Mouse (Mus musculus): ENCODE measurements around the gene 1110002E22Rik. TPM values are rescaled to one million over a fixed set of nuclear protein-coding genes. Genes with fewer than 3 reads are reported as not detected.
A peak's percentile ranks its signal among the peaks of the same experiment; 100 is the strongest.

1110002E22Rik gene
- total and polyA plus RNA-seq, 2 experiments: under 0.01 TPM; not detected in 1

- H3K4me3 ChIP-seq (ENCODE audit: insufficient read depth, low read depth, low read length): no peak overlapping the region
- peaks cover 5% of the 10 kb centered on the region; the same call in 1 of the 2 replicates for H3K36me3 ChIP-seq (ENCODE audit: control insufficient read depth, insufficient read depth, low read length)
- H3K9ac ChIP-seq (ENCODE audit: low read depth, low read length): no peak overlapping the region
- TF ChIP-seq CTCF (IDR thresholded peaks at IDR 0.05; ENCODE audit: low read depth, low read length) (no peak), POLR2A (IDR thresholded peaks at IDR 0.05; ENCODE audit: extremely low read depth, insufficient read depth, low read length) (no peak)
- no peak for DNase-seq (ENCODE audit: extremely low read depth, low read depth, low spot score)
- WGBS: 97% methylated on average over 1 of the region's 1 CpGs
- no peaks in the 10 kb centered on the region for H3K79me2 ChIP-seq (ENCODE audit: control insufficient read depth, insufficient read depth, low read length)
- H3K27ac ChIP-seq (replicated peaks; ENCODE audit: insufficient read depth, low read depth, low read length): no peak overlapping the region
- no peaks in the 10 kb centered on the region for H3K27me3 ChIP-seq (ENCODE audit: control insufficient read depth, insufficient read depth, low read length)
- no peaks in the 10 kb centered on the region for H3K4me1 ChIP-seq (ENCODE audit: control insufficient read depth, insufficient read depth, low read length)
Measured at GRCm38 (mm10) chr3:138083073-138083637, 18.3 kb downstream of the 1110002E22Rik start.

- WGBS: 87% methylated on average over 4 of the region's 4 CpGs
Measured at GRCm38 (mm10) chr3:138083896-138084295, 19.0 kb downstream of the 1110002E22Rik start.

GRCm38 (mm10) chr3:138095301-138095700 lies 30.4 kb downstream of the 1110002E22Rik start:
- no peak overlapping the region for H3K27ac ChIP-seq (replicated peaks; ENCODE audit: insufficient read depth, low read depth, low read length)
- WGBS: 61% methylated on average over 3 of the region's 3 CpGs
- no peak overlapping the region for H3K9ac ChIP-seq (ENCODE audit: low read depth, low read length)
- H3K27me3 ChIP-seq (ENCODE audit: control insufficient read depth, insufficient read depth, low read length): no peaks in the 10 kb centered on the region
- DNase-seq (ENCODE audit: extremely low read depth, low read depth, low spot score): no peak
- no peak overlapping the region for H3K4me3 ChIP-seq (ENCODE audit: insufficient read depth, low read depth, low read length)
- H3K36me3 ChIP-seq (ENCODE audit: control insufficient read depth, insufficient read depth, low read length): peaks cover 76% of the 10 kb centered on the region
- TF ChIP-seq POLR2A (IDR thresholded peaks at IDR 0.05; ENCODE audit: extremely low read depth, insufficient read depth, low read length): no peak
- no peak for TF ChIP-seq CTCF (IDR thresholded peaks at IDR 0.05; ENCODE audit: low read depth, low read length)
- H3K4me1 ChIP-seq (ENCODE audit: control insufficient read depth, insufficient read depth, low read length): no peaks in the 10 kb centered on the region
- H3K79me2 ChIP-seq (ENCODE audit: control insufficient read depth, insufficient read depth, low read length): no peaks in the 10 kb centered on the region

More at GRCm38 (mm10) chr3:138083896-138084295, 19.0 kb downstream of the 1110002E22Rik start:
- H3K79me2 ChIP-seq (ENCODE audit: control insufficient read depth, insufficient read depth, low read length): no peaks in the 10 kb centered on the region
- H3K27ac ChIP-seq (replicated peaks; ENCODE audit: insufficient read depth, low read depth, low read length): no peak overlapping the region
- TF ChIP-seq POLR2A (IDR thresholded peaks at IDR 0.05; ENCODE audit: extremely low read depth, insufficient read depth, low read length): no peak
- TF ChIP-seq CTCF (IDR thresholded peaks at IDR 0.05; ENCODE audit: low read depth, low read length): no peak
- H3K9ac ChIP-seq (ENCODE audit: low read depth, low read length): no peak overlapping the region
- no peaks in the 10 kb centered on the region for H3K27me3 ChIP-seq (ENCODE audit: control insufficient read depth, insufficient read depth, low read length)
- no peaks in the 10 kb centered on the region for H3K4me1 ChIP-seq (ENCODE audit: control insufficient read depth, insufficient read depth, low read length)
- no peak overlapping the region for H3K4me3 ChIP-seq (ENCODE audit: insufficient read depth, low read depth, low read length)
- no peak for DNase-seq (ENCODE audit: extremely low read depth, low read depth, low spot score)
- peaks cover 9% of the 10 kb centered on the region for H3K36me3 ChIP-seq (ENCODE audit: control insufficient read depth, insufficient read depth, low read length)

- H3K27ac ChIP-seq (replicated peaks; ENCODE audit: insufficient read depth, low read depth, low read length): no peak overlapping the region
- H3K4me3 ChIP-seq (ENCODE audit: insufficient read depth, low read depth, low read length): no peak overlapping the region
- H3K4me1 ChIP-seq (ENCODE audit: control insufficient read depth, insufficient read depth, low read length): no peaks in the 10 kb centered on the region
- no peak for TF ChIP-seq CTCF (IDR thresholded peaks at IDR 0.05; ENCODE audit: low read depth, low read length)
- H3K9ac ChIP-seq (ENCODE audit: low read depth, low read length): no peak overlapping the region
- peaks cover 72% of the 10 kb centered on the region for H3K36me3 ChIP-seq (ENCODE audit: control insufficient read depth, insufficient read depth, low read length)
- no peak for DNase-seq (ENCODE audit: extremely low read depth, low read depth, low spot score)
- no peaks in the 10 kb centered on the region for H3K79me2 ChIP-seq (ENCODE audit: control insufficient read depth, insufficient read depth, low read length)
- WGBS: 66% methylated on average over 10 of the region's 10 CpGs
- no peaks in the 10 kb centered on the region for H3K27me3 ChIP-seq (ENCODE audit: control insufficient read depth, insufficient read depth, low read length)
Measured at GRCm38 (mm10) chr3:138095718-138096117, 30.9 kb downstream of the 1110002E22Rik start.

- H3K27me3 ChIP-seq (ENCODE audit: control insufficient read depth, insufficient read depth, low read length): no peaks in the 10 kb centered on the region
- H3K9ac ChIP-seq (ENCODE audit: low read depth, low read length): no peak overlapping the region
- H3K4me1 ChIP-seq (ENCODE audit: control insufficient read depth, insufficient read depth, low read length): no peaks in the 10 kb centered on the region
- H3K27ac ChIP-seq (replicated peaks; ENCODE audit: insufficient read depth, low read depth, low read length): no peak overlapping the region
- WGBS: 66% methylated on average over 19 of the region's 19 CpGs
- DNase-seq (ENCODE audit: extremely low read depth, low read depth, low spot score): peak; percentile 32
- H3K4me3 ChIP-seq (ENCODE audit: insufficient read depth, low read depth, low read length): no peak overlapping the region
- no peaks in the 10 kb centered on the region for H3K79me2 ChIP-seq (ENCODE audit: control insufficient read depth, insufficient read depth, low read length)
- H3K36me3 ChIP-seq (ENCODE audit: control insufficient read depth, insufficient read depth, low read length): peaks cover 65% of the 10 kb centered on the region
- TF ChIP-seq POLR2A (IDR thresholded peaks at IDR 0.05; ENCODE audit: extremely low read depth, insufficient read depth, low read length): no peak
- TF ChIP-seq CTCF (IDR thresholded peaks at IDR 0.05; ENCODE audit: low read depth, low read length): no peak
Measured at GRCm38 (mm10) chr3:138096263-138097028, 31.6 kb downstream of the 1110002E22Rik start.

- Histone ChIP-seq H3K4me3 (ENCODE audit: insufficient read depth, low read depth, low read length) (no peak overlapping the region), H3K27me3 (ENCODE audit: control insufficient read depth, insufficient read depth, low read length) (no peaks in the 10 kb centered on the region), H3K36me3 (ENCODE audit: control insufficient read depth, insufficient read depth, low read length) (peaks cover 64% of the 10 kb centered on the region), H3K79me2 (ENCODE audit: control insufficient read depth, insufficient read depth, low read length) (no peaks in the 10 kb centered on the region; the same call in 1 of the 2 replicates), H3K9ac (ENCODE audit: low read depth, low read length) (no peak overlapping the region), H3K27ac (replicated peaks; ENCODE audit: insufficient read depth, low read depth, low read length) (no peak overlapping the region), H3K4me1 (ENCODE audit: control insufficient read depth, insufficient read depth, low read length) (no peaks in the 10 kb centered on the region)
- 97% methylated on average over 1 of the region's 1 CpGs for WGBS
- TF ChIP-seq POLR2A (IDR thresholded peaks at IDR 0.05; ENCODE audit: extremely low read depth, insufficient read depth, low read length) (no peak), CTCF (IDR thresholded peaks at IDR 0.05; ENCODE audit: low read depth, low read length) (no peak)
- no peak for DNase-seq (ENCODE audit: extremely low read depth, low read depth, low spot score)
Measured at GRCm38 (mm10) chr3:138097718-138098117, 32.9 kb downstream of the 1110002E22Rik start.

All from liver, adult 2 months (tissue).